8 mouse cellular contexts compared by ENCODE assay signal in the genomic region with DNA sequence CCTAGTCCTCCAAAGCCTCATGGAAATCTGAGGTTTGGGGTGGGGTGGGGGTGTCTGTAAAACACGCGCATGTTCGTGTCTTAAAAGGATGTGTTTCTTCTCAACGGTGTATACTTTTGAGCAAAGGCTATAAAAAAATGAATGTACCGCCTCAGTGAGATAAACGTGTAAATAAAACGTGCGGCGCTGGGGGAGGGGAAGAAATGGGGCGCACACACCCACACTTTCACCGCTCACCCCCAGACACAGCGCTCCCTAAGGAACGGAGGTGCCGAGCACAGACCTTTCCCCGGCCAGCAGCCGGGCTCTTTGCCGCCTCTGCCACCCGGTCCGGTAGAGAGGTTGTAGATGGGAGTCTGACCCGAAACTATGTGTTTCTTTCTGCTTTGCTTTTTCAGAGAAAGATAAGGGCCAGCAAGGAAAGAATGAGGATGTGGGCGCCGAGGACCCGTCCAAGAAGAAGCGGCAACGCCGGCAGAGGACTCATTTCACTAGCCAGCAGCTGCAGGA. TPM values are rescaled to one million over a fixed set of nuclear protein-coding genes. Genes with fewer than 3 reads are reported as not detected.
DNase-seq lines count a peak whose midpoint lies in the region; ATAC-seq and TF ChIP-seq lines count a peak whose summit lies in the region.

No protein-coding gene starts in this region.

- TF ChIP-seq EP300 in liver, postnatal 0 days (IDR thresholded peaks at IDR 0.05; ENCODE audit: low read depth) = no peak

- H3K4me1 ChIP-seq in forebrain, embryonic 14.5 days (ENCODE audit: control insufficient read depth, insufficient read depth, low read length) = peaks cover 5% of the 10 kb centered on the region; the same call in 1 of the 2 replicates
- H3K4me1 ChIP-seq in liver, postnatal 0 days (ENCODE audit: insufficient read depth) = peaks cover 9% of the 10 kb centered on the region; the same call in 1 of the 2 replicates

- peak overlapping the region; percentile 96 for H3K27ac ChIP-seq in gastrocnemius, adult 2 months
- no peak overlapping the region for H3K27ac ChIP-seq in forebrain, embryonic 14.5 days (ENCODE audit: low read depth, low read length)
- no peak overlapping the region for H3K27ac ChIP-seq in liver, postnatal 0 days (ENCODE audit: low read depth)

- peak overlapping the region; percentile 85 for H3ac ChIP-seq in C2C12 (ENCODE audit: control insufficient read depth, insufficient read length, low read depth)

- no peaks in the 10 kb centered on the region for H3K9me3 ChIP-seq in forebrain, embryonic 14.5 days (replicated peaks; ENCODE audit: control insufficient read depth, low read length)
- H3K9me3 ChIP-seq in liver, postnatal 0 days (ENCODE audit: low read length) = no peaks in the 10 kb centered on the region

- no peak for ATAC-seq in forebrain, embryonic 14.5 days
- no peak for ATAC-seq in liver, postnatal 0 days

- peaks cover 68% of the 10 kb centered on the region for H3K79me2 ChIP-seq in C2C12 (ENCODE audit: control insufficient read depth, insufficient read depth)

- no peak for TF ChIP-seq CTCF in gastrocnemius, adult 2 months (IDR thresholded peaks at IDR 0.05)
- no peak for TF ChIP-seq CTCF in C2C12 (IDR thresholded peaks at IDR 0.05; ENCODE audit: control insufficient read depth, insufficient read depth, insufficient read length)
- no peak for TF ChIP-seq CTCF in liver, postnatal 0 days (IDR thresholded peaks at IDR 0.05; ENCODE audit: low read depth)

- H3K9ac ChIP-seq in forebrain, embryonic 14.5 days (ENCODE audit: low read length) = no peak overlapping the region
- no peak overlapping the region for H3K9ac ChIP-seq in liver, postnatal 0 days (replicated peaks)

- intact Hi-C loops in gastrocnemius, adult 2 months (cut with DNase I) = no loop called here

- H3K4me2 ChIP-seq in forebrain, embryonic 14.5 days (ENCODE audit: low read length) = peak overlapping the region; percentile 14; the same call in 1 of the 2 replicates
- H3K4me2 ChIP-seq in liver, postnatal 0 days (ENCODE audit: low read depth, low read length) = peak overlapping the region; percentile 83; the same call in 1 of the 2 replicates

- peak overlapping the region; percentile 76 for H3K4me3 ChIP-seq in gastrocnemius, adult 2 months
- H3K4me3 ChIP-seq in C2C12 (ENCODE audit: insufficient read depth, poor library complexity, severe bottlenecking) = peak overlapping the region; percentile 53
- H3K4me3 ChIP-seq in forebrain, embryonic 14.5 days (ENCODE audit: low read depth, low read length) = peak overlapping the region; percentile 14
- peak overlapping the region; percentile 57; the same call in 1 of the 2 replicates for H3K4me3 ChIP-seq in liver, postnatal 0 days (ENCODE audit: low read depth, low read length)

- peaks cover 19% of the 10 kb centered on the region for H3K79me3 ChIP-seq in C2C12 (ENCODE audit: low read depth)

- peaks cover 16% of the 10 kb centered on the region for H3K36me3 ChIP-seq in C2C12 (ENCODE audit: control insufficient read depth, insufficient read depth)
- H3K36me3 ChIP-seq in forebrain, embryonic 14.5 days (ENCODE audit: control insufficient read depth, insufficient read depth, low read length) = no peaks in the 10 kb centered on the region
- H3K36me3 ChIP-seq in liver, postnatal 0 days (replicated peaks; ENCODE audit: insufficient read depth, low read length) = no peaks in the 10 kb centered on the region

- no peak for DNase-seq in gastrocnemius, adult 2 months
- DNase-seq in gastrocnemius, adult 18-20 months (ENCODE audit: low spot score) = no peak
- no peak for DNase-seq in forebrain, embryonic 14.5 days (ENCODE audit: low spot score)
- DNase-seq in liver, postnatal 0 days = no peak
- DNase-seq in gastrocnemius, postnatal 10 days = no peak
- DNase-seq in ovary, postnatal 36 days (ENCODE audit: low spot score) = no peak
- no peak for DNase-seq in right cerebral cortex, postnatal 25 days

- no peaks in the 10 kb centered on the region for H3K27me3 ChIP-seq in C2C12 (ENCODE audit: control insufficient read depth, insufficient read depth, insufficient read length)
- H3K27me3 ChIP-seq in forebrain, embryonic 14.5 days (replicated peaks; ENCODE audit: control insufficient read depth, insufficient read depth, low read length) = peaks cover 84% of the 10 kb centered on the region
- peaks cover 97% of the 10 kb centered on the region for H3K27me3 ChIP-seq in liver, postnatal 0 days (ENCODE audit: insufficient read depth, low read length)

- 2% methylated on average over 26 of the region's 26 CpGs for WGBS in forebrain, embryonic 14.5 days
- WGBS in liver, postnatal 0 days (ENCODE audit: insufficient replicate concordance) = under 1% methylated on average over 26 of the region's 26 CpGs

TF ChIP-seq in C2C12, 6 proteins besides CTCF, POLR2A, EP300 and RAD21:
- TF ChIP-seq MYOD1 (IDR thresholded peaks at IDR 0.05; ENCODE audit: control insufficient read depth, insufficient read length, low read depth) = no peak
- TF ChIP-seq CEBPB (IDR thresholded peaks at IDR 0.05; ENCODE audit: low read depth) = no peak
- TF ChIP-seq USF1 (IDR thresholded peaks at IDR 0.05; ENCODE audit: low read depth) = no peak
- no peak for TF ChIP-seq MAX (IDR thresholded peaks at IDR 0.05)
- no peak for TF ChIP-seq FOSL1 (IDR thresholded peaks at IDR 0.05; ENCODE audit: insufficient read depth, low read length, poor library complexity, severe bottlenecking)
- TF ChIP-seq MYOG (IDR thresholded peaks at IDR 0.05; ENCODE audit: control insufficient read depth, extremely low read depth, insufficient read length) = no peak

RNA-seq across cellular contexts. Expression of gene Pitx2, which starts 15.6 kb away (rescaled TPM):
- 1 to 10 TPM; 4.2 to 9.2 TPM for total RNA-seq in gastrocnemius, adult 2 months (2021)
- total RNA-seq in gastrocnemius, adult 18-20 months (2021) = 10 to 100 TPM in 1 of 2 experiments, 1 to 10 TPM in 1; 5.4 to 13.3 TPM
- 31.8 TPM for polyA plus RNA-seq in C2C12 (2012; fragmentation: generic; extraction: Trizol)
- 9.3 and 13.7 TPM in 2 replicates for polyA plus RNA-seq in forebrain, embryonic 14.5 days (2014; fragmentation: Nextera tagmentation; extraction: Ambion mirVana)
- polyA plus RNA-seq in liver, postnatal 0 days (2015; fragmentation: Nextera tagmentation; extraction: Ambion mirVana) = 0.20 and 0.33 TPM in 2 replicates
- 1 to 10 TPM; 8.8 to 9.2 TPM for total RNA-seq in gastrocnemius, postnatal 10 days (2021)

Comparison
In these comparisons a context has a peak if more than half of its experiments do, and no peak if none do; other contexts are left out.
1. H3K4me3 ChIP-seq: peak in every context shown above with its lines; median percentile 76 in gastrocnemius, adult 2 months; 57 in liver, postnatal 0 days; 53 in C2C12; 14 in forebrain, embryonic 14.5 days.